Mouse (Mus musculus) layer of hippocampus, adult 9-10 months (tissue): ENCODE results near the gene Zfp37.
"Not testable (repeated sequence)": the region's sequence is repeated elsewhere in the genome, so short reads cannot be mapped to it uniquely, and the experiment has no call there.

Experiments used
- DNase-seq: peaks from one replicate; pipeline ENCODE4 v3.0.0; 2022; ENCODE audit warnings: low spot score

Zfp37 gene

GRCm38 (mm10) chr4:62230769-62231168 lies at the start of gene Zfp37:
Gene Zfp37, minus strand, starts transcription at chr4:62231047.
- DNase-seq = no peak

GRCm38 (mm10) chr4:62278081-62278480 lies 47.2 kb upstream of the Zfp37 start:
- DNase-seq = no peak

DNA sequence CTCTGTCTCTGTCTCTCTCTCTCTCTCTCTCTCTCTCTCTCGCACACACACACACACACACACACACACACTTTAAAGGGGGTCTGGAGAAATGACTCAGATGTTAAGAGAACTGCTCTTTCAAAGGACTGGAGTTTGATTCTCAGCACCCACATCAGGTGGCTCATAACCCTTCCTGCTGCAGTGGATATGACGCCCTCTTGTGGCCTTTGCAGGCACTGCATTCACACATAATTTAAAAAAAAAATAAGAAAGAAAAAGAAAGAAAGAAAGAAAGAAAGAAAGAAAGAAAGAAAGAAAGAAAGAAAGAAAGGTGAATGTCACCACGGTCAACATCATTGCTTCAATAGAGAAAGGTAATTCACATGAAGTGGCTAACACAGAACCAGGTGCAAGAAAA lies 46.4 kb upstream of the Zfp37 start:
- no peak for DNase-seq

GRCm38 (mm10) chr4:62276642-62277041 lies 45.8 kb upstream of the Zfp37 start:
- no peak for DNase-seq

DNA sequence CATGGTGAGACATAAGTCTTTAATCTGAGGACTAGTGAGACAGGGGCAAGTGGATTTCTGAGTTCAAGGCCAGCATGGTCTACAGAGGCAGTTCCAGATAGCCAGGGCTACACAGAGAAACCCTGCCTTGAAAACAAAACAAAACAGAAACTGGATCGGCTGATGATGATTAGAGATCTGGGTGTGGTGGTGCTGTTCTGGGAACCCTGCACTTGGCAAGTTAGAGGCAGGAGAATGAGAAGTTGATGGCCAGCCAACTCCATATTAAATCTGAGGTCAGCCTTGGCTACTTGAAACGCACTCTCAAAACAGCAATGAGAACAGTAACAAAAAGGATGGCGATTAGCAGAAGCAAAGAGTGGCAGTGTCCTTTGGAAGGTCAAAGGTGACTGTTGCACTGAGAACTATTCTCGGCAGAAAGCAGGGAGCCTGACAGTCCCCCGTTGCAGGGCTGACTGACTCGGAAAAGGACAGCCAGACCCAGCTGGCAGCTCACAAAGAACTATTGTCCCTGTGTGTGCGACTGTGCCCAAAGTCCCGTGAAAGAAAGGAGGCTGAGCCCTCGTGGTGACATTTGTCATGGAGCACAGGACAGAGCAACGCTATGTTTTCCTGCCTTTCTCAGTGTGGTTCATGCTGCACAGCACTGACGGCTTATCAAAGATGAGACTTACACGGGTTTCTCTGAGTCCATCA lies 44.1 kb upstream of the Zfp37 start:
- DNase-seq = no peak

- no peak for DNase-seq
These were observed 43.1 kb upstream of the Zfp37 start for GRCm38 (mm10) chr4:62273916-62274315.

GRCm38 (mm10) chr4:62272696-62273095 lies 41.8 kb upstream of the Zfp37 start:
- DNase-seq = no peak

- no peak for DNase-seq
These were observed 36.3 kb upstream of the Zfp37 start for GRCm38 (mm10) chr4:62267101-62267500.

- DNase-seq = not testable (repeated sequence)
These were observed 35.2 kb upstream of the Zfp37 start for GRCm38 (mm10) chr4:62266016-62266415.

GRCm38 (mm10) chr4:62265154-62265836 lies 34.4 kb upstream of the Zfp37 start:
- no peak for DNase-seq

- DNase-seq = no peak
These were observed 32.4 kb upstream of the Zfp37 start for GRCm38 (mm10) chr4:62263133-62263844.

- no peak for DNase-seq
These were observed 31.4 kb upstream of the Zfp37 start, which contains the start of gene Slc31a2 for GRCm38 (mm10) chr4:62262276-62262675. Gene Slc31a2, plus strand, starts transcription at chr4:62262562.

DNA sequence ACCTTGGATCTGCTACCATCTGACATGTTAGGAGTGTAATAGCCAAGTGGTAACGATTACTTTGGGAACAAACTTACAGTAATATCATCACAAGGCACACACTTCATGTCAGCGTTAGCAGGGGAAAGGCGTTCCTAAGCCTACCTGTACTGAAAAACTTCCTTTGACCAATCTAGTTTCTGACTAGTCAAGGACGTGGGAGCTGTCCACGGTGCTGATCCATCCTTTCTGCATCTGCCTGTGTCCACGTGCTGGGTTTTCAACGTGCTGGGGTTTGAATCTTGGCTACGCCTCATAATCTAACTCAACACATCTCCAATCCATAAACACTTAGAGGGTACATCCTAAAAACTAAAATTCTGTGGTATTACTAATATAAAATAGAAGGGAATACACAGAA lies 26.1 kb upstream of the Zfp37 start:
- no peak for DNase-seq

DNA sequence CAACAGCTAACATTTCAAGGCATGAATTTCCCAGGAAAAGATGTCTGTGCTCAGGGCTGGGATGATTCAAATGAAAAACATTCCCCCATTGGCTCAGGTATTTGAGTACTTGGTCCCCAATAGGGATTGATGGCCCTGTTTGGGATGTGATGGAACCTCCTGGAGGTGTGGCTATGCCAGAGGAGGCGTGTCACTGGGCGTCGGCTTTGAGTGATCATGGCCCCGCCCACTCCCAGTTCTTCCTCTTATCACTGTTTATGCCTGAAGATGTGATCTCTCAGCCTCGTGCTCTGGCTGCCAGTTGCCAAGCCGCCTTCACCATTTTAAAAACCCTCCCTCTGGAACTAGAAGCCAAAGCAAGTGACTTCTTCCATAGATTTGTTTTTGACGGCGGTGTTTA lies 23.7 kb upstream of the Zfp37 start:
- no peak for DNase-seq

DNA sequence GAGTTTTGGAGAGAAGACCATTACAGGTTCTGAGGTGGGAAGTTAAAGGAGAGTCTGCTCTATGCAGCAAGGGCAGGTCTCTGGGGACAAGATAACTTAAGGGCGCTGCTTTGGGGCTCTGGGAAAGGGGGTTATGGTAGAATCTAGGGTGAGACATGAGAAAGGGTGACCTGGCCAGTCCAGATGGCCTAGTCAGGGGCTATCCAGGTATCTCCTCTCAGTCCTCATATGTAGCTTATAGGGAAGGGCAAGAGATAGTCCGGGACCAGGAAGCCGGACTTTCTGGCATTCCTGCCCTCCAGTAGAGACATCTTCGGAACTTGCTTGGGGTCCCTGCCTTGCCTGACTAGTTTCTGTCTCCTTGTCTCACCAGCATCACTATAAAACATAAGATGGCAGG lies 20.9 kb upstream of the Zfp37 start:
- no peak for DNase-seq

DNA sequence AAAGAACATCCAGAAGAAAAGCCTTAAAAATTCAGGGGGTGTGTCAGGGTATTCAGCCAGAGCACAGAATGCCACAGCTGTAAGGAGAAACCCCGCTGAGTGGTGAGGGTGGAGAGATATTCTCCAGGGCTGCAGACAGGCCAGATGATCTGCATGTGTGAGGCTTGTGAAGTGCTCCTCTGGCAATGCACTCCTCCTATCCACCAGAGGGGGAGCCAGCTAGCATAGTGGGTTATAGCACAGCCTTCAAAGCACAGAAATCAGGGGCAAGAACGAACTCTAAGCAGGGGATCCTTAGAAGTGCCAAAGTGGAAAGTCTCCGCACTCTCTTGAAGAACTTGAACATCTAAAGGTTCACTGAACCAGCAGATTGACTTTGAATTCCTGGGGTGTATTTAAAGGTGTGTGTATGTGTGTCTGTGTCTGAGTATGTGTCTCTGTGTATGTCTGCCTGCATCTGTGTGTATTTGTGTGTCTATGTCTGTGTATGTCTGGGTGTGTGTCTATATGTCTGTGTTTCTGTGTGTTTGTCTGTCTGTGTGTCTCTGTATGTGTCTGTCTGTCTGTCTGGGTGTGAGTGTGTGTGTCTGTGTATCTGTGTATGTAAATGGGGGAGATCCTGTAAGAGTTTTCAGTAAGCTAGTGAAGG lies 20.2 kb upstream of the Zfp37 start:
- DNase-seq = no peak

- DNase-seq = no peak
These were observed 17.5 kb upstream of the Zfp37 start for GRCm38 (mm10) chr4:62248328-62248727.

- no peak for DNase-seq
These were observed 9.7 kb upstream of the Zfp37 start for GRCm38 (mm10) chr4:62240586-62240985.

GRCm38 (mm10) chr4:62230153-62230552 lies 694 bp downstream of the Zfp37 start:
- no peak for DNase-seq

DNA sequence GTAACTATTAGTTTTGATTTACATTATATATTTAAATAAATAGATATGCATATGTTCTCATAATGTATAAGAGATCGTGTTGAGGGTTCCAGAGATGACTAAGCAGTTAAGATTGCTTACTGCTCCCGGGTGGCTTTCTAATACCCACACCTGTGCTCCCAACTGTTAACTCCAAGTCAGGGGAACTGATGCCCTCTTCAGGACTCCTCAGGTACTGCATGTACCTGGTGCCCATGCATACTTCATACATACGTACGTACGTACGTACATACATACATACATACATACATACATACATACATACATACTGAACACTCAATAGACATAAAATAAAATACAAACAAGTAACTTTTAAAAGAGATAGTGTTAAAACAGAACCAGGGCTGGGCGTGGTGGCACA lies 1.4 kb downstream of the Zfp37 start:
- DNase-seq = no peak

DNA sequence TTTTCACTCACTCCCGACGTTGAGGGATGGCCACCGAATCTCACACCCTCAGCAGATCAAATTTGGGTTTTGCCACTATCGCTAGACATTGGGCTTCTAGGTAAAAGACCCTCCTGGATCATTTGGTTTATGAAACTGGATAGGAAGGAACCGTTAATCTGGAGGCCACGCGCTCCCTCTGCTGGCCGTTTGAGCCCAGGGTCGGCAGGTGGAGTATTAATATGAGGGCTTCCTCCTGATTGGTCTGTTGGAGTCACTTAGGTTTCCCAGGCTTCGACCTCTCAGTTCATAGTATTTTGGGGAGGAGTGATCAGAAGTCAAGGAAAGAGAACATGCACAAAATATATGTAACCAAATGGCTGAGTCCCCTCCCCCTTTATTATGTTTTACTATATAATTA lies 2.5 kb downstream of the Zfp37 start:
- DNase-seq = no peak

DNA sequence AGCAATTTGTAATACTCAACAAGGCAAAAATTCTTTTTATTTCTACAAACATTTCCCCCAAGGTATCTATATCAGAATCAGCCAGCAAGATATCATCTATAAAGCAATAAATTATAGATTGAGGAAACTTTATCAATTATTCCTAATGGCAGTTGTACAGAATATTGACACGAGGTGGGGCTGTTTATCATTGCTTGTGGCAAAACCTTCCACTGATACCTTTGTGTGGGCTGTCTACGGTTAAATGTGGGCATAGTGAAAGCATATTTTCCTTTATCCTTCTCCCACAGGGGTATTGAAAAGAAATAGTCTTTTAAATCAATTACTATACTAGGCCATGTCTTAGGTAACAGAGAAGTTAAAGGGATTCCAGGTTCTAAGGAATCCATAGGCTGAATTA lies 17.4 kb downstream of the Zfp37 start:
- no peak for DNase-seq

DNA sequence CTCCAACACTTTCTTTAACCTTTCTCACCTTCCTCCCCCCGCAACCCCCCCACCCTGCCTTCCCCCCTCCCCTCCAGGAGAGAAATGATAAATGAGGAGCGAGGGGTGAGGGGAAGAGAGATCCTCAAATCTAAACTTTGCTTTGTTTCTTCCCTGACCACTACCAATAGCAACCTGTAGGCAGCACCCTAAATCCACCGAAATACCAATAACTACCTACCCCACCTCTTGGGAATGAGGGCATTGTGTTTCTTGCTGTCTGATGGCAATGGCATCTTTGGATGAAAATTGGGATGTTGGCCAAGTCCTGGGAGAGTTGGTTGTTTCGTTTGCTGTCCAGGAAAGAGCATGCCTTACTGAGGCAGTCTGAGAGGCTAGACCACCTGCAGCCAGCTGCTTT lies 20.8 kb downstream of the Zfp37 start:
- no peak for DNase-seq
